Mouse (Mus musculus): ENCODE measurements around the gene Med13l. TPM values are rescaled to one million over a fixed set of nuclear protein-coding genes. Genes with fewer than 3 reads are reported as not detected.

Gene Med13l
- polyA plus RNA-seq, 1 experiment, result 3.6 TPM

GRCm38 (mm10) chr5:118659713-118660112 lies 99.2 kb downstream of the Med13l start:
- H3K36me3 ChIP-seq (replicated peaks; ENCODE audit: low read length), result peaks cover 20% of the 10 kb centered on the region
- TF ChIP-seq GATA1 (IDR thresholded peaks at IDR 0.05; ENCODE audit: borderline replicate concordance, low read length), result no peak
- no peak for TF ChIP-seq FLI1 (IDR thresholded peaks at IDR 0.05; ENCODE audit: low read length)
- H3K4me1 ChIP-seq, result peaks cover 88% of the 10 kb centered on the region

GRCm38 (mm10) chr5:118661751-118662150 lies 101.3 kb downstream of the Med13l start:
- H3K27me3 ChIP-seq (replicated peaks), result no peaks in the 10 kb centered on the region
- peaks cover 85% of the 10 kb centered on the region for H3K4me1 ChIP-seq
- H3K9me3 ChIP-seq, result no peaks in the 10 kb centered on the region
- no peak overlapping the region for H3K4me3 ChIP-seq (replicated peaks)
- H3K36me3 ChIP-seq (replicated peaks; ENCODE audit: low read length), result peaks cover 33% of the 10 kb centered on the region
- TF ChIP-seq GATA1 (IDR thresholded peaks at IDR 0.05; ENCODE audit: borderline replicate concordance, low read length), result no peak
- no peak for TF ChIP-seq FLI1 (IDR thresholded peaks at IDR 0.05; ENCODE audit: low read length)

More at GRCm38 (mm10) chr5:118659713-118660112, 99.2 kb downstream of the Med13l start:
- Histone ChIP-seq H3K27me3 (replicated peaks) (no peaks in the 10 kb centered on the region), H3K9me3 (no peaks in the 10 kb centered on the region), H3K4me3 (replicated peaks) (peak overlapping the region; percentile 54)

DNA sequence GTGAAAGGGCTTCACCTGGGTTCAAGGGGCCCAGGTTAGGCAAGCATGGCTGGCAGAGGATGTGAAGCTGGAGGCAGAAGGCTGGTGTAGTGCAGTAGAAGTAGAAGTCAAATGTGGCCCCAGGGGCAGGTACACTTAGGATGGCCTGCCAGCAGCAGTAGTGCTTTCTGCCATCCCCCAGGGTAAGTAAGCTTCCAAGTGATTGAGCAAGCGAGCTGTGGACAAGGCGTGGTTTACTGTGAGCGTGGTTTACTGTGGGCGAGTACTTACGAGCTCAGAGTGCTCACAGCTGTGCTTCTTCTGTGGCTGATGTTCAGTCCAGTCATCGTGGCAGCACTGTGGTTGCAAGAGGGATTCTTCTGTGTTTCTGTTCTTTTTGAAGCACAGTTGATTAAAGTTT lies 103.5 kb downstream of the Med13l start:
- peak overlapping the region; percentile 80 for H3K4me3 ChIP-seq (replicated peaks)
- TF ChIP-seq GATA1 (IDR thresholded peaks at IDR 0.05; ENCODE audit: borderline replicate concordance, low read length), result no peak
- no peak for TF ChIP-seq FLI1 (IDR thresholded peaks at IDR 0.05; ENCODE audit: low read length)
- H3K9me3 ChIP-seq, result no peaks in the 10 kb centered on the region
- peaks cover 83% of the 10 kb centered on the region for H3K4me1 ChIP-seq
- H3K27me3 ChIP-seq (replicated peaks), result no peaks in the 10 kb centered on the region
- peaks cover 33% of the 10 kb centered on the region for H3K36me3 ChIP-seq (replicated peaks; ENCODE audit: low read length)

- no peak for TF ChIP-seq GATA1 (IDR thresholded peaks at IDR 0.05; ENCODE audit: borderline replicate concordance, low read length)
- no peak for TF ChIP-seq FLI1 (IDR thresholded peaks at IDR 0.05; ENCODE audit: low read length)
- Histone ChIP-seq H3K4me1 (peaks cover 75% of the 10 kb centered on the region), H3K4me3 (replicated peaks) (peak overlapping the region; percentile 7), H3K36me3 (replicated peaks; ENCODE audit: low read length) (peaks cover 38% of the 10 kb centered on the region), H3K27me3 (replicated peaks) (no peaks in the 10 kb centered on the region), H3K9me3 (no peaks in the 10 kb centered on the region)
These were observed 104.5 kb downstream of the Med13l start for GRCm38 (mm10) chr5:118665023-118665422.

- no peak overlapping the region for H3K4me3 ChIP-seq (replicated peaks)
- no peaks in the 10 kb centered on the region for H3K9me3 ChIP-seq
- H3K4me1 ChIP-seq, result peaks cover 59% of the 10 kb centered on the region
- TF ChIP-seq GATA1 (IDR thresholded peaks at IDR 0.05; ENCODE audit: borderline replicate concordance, low read length) (no peak), FLI1 (IDR thresholded peaks at IDR 0.05; ENCODE audit: low read length) (no peak)
- no peaks in the 10 kb centered on the region for H3K27me3 ChIP-seq (replicated peaks)
- peaks cover 46% of the 10 kb centered on the region for H3K36me3 ChIP-seq (replicated peaks; ENCODE audit: low read length)
These were observed 106.1 kb downstream of the Med13l start for GRCm38 (mm10) chr5:118666437-118667207.

DNA sequence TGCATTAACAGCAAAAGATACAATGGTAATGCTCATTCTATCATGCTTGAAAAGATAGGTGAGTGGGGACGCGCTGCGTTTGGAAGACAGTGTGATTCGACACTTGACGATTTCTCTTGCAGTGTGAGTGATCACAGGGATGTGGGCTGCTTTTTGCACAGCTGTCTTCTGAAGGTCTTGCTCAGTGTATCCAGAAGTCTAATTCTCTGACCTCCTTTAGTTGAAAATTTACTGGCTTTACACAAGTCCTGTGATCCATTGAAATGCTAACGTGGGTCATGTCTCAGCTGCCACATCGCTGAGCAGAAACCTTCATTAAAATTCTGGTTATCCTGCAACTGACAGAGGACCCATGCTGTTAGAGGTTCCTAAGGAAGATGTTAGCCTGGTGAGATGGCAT lies 107.4 kb downstream of the Med13l start:
- H3K9me3 ChIP-seq, result no peaks in the 10 kb centered on the region
- peaks cover 55% of the 10 kb centered on the region for H3K4me1 ChIP-seq
- H3K27me3 ChIP-seq (replicated peaks), result no peaks in the 10 kb centered on the region
- no peak for TF ChIP-seq FLI1 (IDR thresholded peaks at IDR 0.05; ENCODE audit: low read length)
- no peak for TF ChIP-seq GATA1 (IDR thresholded peaks at IDR 0.05; ENCODE audit: borderline replicate concordance, low read length)
- peaks cover 55% of the 10 kb centered on the region for H3K36me3 ChIP-seq (replicated peaks; ENCODE audit: low read length)
- no peak overlapping the region for H3K4me3 ChIP-seq (replicated peaks)

DNA sequence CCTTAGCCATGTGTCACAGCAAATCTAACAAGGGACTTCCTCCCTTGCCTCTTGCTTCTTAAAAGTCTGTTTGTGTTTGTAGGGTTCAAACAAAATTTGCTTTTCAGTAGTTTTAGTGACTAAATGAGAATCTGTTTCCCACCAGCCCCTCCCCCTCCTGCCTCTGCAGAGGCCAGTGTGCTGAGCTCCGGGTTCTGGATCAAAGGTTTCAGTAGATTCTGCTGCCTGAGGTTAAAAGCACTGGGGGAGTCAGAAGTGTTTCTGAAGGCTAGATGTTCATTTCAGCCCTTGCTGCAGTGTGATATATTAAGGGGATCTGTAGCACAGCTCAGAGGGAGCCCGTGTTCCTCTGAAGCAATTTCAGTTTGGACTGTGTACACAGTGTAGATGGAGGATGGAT lies 108.5 kb downstream of the Med13l start:
- H3K4me3 ChIP-seq (replicated peaks), result no peak overlapping the region
- no peaks in the 10 kb centered on the region for H3K9me3 ChIP-seq
- TF ChIP-seq GATA1 (IDR thresholded peaks at IDR 0.05; ENCODE audit: borderline replicate concordance, low read length) (no peak), FLI1 (IDR thresholded peaks at IDR 0.05; ENCODE audit: low read length) (no peak)
- H3K36me3 ChIP-seq (replicated peaks; ENCODE audit: low read length), result peaks cover 62% of the 10 kb centered on the region
- H3K4me1 ChIP-seq, result peaks cover 54% of the 10 kb centered on the region
- H3K27me3 ChIP-seq (replicated peaks), result no peaks in the 10 kb centered on the region

DNA sequence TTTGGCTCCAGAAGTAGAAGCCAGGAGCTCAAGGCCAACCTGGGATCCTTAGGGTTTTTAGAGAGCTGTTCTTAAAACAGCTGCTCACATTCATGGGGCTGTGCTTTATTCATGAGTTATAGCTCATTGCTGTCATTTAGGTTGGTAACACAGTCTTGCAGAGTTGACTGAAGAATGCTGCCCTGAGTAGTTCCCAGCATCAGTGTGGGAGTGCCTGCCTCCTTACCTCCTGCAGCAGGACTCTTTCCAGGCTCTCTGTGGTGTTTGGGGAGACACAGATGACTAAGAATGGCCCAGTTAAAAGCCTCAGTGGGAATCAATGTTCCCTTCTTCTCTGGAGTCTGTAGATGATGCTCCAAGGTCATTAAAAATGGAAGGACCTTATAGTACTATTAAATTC lies 111.6 kb downstream of the Med13l start:
- Histone ChIP-seq H3K36me3 (replicated peaks; ENCODE audit: low read length) (peaks cover 70% of the 10 kb centered on the region), H3K27me3 (replicated peaks) (no peaks in the 10 kb centered on the region), H3K9me3 (no peaks in the 10 kb centered on the region), H3K4me1 (peaks cover 49% of the 10 kb centered on the region), H3K4me3 (replicated peaks) (no peak overlapping the region)
- TF ChIP-seq FLI1 (IDR thresholded peaks at IDR 0.05; ENCODE audit: low read length) (no peak), GATA1 (IDR thresholded peaks at IDR 0.05; ENCODE audit: borderline replicate concordance, low read length) (no peak)

DNA sequence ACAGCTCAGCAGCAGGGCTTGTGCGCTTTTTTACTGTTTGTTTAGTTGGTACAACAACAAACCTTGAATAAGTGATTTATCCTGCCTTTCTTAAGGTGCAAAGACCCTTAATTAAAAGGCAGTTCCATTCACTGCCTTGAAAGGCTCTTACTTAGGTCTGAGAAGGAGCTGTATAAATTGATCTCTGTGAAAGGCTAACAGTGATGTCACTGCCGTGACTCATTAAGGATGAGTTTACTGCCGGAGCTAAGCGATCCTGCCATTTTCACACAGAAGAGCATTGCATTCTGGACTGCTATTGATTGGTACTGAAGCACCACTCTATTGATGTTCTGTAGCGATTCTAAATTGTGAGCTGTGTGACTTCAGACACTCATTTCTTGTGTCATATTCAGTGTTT lies 113.4 kb downstream of the Med13l start:
- Histone ChIP-seq H3K4me1 (peaks cover 50% of the 10 kb centered on the region), H3K27me3 (replicated peaks) (no peaks in the 10 kb centered on the region), H3K36me3 (replicated peaks; ENCODE audit: low read length) (peaks cover 83% of the 10 kb centered on the region), H3K4me3 (replicated peaks) (no peak overlapping the region), H3K9me3 (no peaks in the 10 kb centered on the region)
- TF ChIP-seq GATA1 (IDR thresholded peaks at IDR 0.05; ENCODE audit: borderline replicate concordance, low read length) (no peak), FLI1 (IDR thresholded peaks at IDR 0.05; ENCODE audit: low read length) (no peak)

- Histone ChIP-seq H3K27me3 (replicated peaks) (no peaks in the 10 kb centered on the region), H3K4me3 (replicated peaks) (no peak overlapping the region), H3K9me3 (no peaks in the 10 kb centered on the region), H3K4me1 (peaks cover 50% of the 10 kb centered on the region), H3K36me3 (replicated peaks; ENCODE audit: low read length) (peaks cover 85% of the 10 kb centered on the region)
- TF ChIP-seq GATA1 (IDR thresholded peaks at IDR 0.05; ENCODE audit: borderline replicate concordance, low read length) (no peak), FLI1 (IDR thresholded peaks at IDR 0.05; ENCODE audit: low read length) (no peak)
These were observed 113.8 kb downstream of the Med13l start for GRCm38 (mm10) chr5:118674321-118674720.
